Mouse (Mus musculus) erythroblast, adult 5-6 weeks (primary cell): Measurements from ENCODE around the gene Ccdc24. TPM values are rescaled to one million over a fixed set of nuclear protein-coding genes. Genes with fewer than 3 reads are reported as not detected.

Source experiments
- ATAC-seq: replicated peaks from 2 replicates; pipeline ENCODE4 v1.8.0; 2016; ENCODE audit warnings: moderate number of reproducible peaks, mild to moderate bottlenecking, moderate TSS enrichment, inconsistent platforms; ENCODE audit not compliant: poor library complexity, low FRiP score, severe bottlenecking
- total RNA-seq, 2 experiments: library from RNA; stranded (forward) in 1 of 2; stranded (reverse) in 1 of 2; fragments of 150-400 nt in 1 of 2; fragments of 200-764, 138-1000 nt in 1 of 2; gene quantifications; 2 replicates each; pipeline versions ENCODE4 v1.2.3 to v1.2.4; 2015 to 2017; ENCODE audit warnings: low replicate concordance in 2 of 2

Gene Ccdc24
- total RNA-seq, 2 experiments from 2014 or later: 0.43 TPM; not detected in 1

DNA sequence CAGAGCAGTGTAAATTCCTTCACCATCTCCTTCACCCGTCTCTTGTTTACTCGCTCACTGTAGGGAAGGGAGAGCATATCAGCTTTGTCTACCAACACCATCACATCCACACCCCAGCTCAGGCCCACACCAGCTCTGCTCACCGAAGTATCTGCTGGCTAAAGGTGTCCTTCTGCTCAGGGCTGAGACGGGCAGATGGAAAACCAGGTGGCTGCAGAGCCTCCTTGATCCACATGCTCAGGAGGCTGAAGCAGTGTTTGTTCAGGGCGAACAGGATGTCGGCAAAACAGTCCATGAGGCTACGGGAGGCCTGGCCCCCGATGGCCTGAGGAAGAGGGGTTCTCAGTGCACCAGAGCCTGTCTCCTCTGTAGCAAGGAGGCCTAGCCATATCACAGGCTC, 22.2 kb upstream of the Ccdc24 start:
- ATAC-seq: no peak

DNA sequence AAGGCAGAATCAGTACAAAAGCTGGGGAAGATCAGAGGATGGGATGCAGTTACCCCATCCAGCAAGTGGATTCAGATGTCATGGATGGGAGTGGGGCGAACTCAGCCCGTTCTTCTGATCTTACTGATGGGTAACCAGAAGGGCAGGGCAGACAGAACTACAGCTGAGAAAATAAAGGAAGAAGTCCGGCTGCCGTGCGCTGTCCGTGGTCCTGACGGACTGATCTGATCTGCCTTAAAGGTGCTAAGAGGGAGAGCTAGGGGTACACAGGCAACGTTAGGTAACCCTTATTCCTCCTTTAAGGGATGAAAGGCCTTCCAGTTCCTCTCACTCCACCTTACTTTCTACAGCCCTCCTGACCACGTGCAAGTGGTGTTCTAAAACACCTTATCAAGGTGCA, 21.0 kb upstream of the Ccdc24 start:
- ATAC-seq: no peak

GRCm38 (mm10) chr4:117891738-117892161, 19.4 kb upstream of the Ccdc24 start, which contains the start of gene Dph2:
Dph2 (minus strand) TSS chr4:117892032.
- peak; percentile 84 for ATAC-seq

GRCm38 (mm10) chr4:117890750-117891149, 18.4 kb upstream of the Ccdc24 start:
- ATAC-seq: no peak

DNA sequence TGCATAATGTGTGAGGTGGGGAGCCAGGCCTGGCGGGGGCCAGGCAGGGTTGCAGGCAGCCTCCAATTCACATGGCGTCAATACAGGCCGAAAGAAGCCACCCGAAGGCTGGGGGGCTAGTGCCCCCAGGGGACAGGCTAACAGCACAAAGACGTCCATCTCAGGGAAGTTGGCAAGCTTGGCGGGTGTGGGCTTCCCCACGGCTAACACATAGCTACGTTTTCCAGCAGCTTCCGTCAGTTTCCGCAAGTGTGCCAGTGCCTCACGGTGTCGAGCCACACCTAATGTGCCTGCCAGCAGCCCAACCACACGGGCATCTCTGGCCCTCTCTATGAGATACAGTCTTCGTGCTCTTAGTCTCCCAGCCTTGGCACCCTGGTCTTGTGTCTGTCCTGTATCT, 17.7 kb upstream of the Ccdc24 start:
- ATAC-seq: no peak

DNA sequence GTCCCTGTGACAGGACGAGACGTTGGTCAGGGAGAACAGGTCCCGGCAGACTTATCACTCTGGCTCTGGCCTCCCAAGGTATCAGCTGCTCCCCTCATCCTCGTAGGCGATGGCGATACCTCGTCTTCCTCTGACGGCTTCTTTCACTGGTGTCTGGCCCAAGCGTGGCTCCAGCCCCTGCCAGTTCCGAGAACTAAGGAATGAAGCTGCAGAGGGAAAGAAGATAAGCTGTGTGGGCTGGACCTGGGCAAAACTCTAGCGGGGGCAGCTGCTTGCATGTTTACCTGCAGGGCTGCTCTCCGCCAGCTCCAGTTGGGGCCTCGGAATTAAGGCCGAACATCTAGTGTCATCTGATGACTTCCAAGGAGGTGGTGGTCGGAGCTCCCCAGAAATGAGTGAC, 17.1 kb upstream of the Ccdc24 start:
- ATAC-seq: no peak

DNA sequence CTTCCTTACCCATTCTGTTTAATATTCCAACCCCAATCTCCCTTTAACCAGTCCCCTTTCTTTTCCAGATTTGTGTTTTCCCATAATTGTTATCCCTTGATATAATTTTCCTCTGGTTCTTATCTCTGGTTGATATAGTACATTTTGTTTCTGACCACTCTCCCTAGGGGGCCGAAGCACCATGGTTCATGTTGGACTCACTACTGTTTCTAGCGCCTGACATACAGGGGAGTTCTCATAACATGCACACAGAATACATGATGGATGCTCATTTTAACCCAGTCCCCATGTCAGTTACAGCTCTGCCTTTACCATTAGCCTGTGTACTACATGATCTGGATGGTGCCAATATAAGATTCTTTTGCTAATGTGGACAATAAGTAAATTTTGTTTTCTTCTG, 15.6 kb upstream of the Ccdc24 start:
- no peak for ATAC-seq

DNA sequence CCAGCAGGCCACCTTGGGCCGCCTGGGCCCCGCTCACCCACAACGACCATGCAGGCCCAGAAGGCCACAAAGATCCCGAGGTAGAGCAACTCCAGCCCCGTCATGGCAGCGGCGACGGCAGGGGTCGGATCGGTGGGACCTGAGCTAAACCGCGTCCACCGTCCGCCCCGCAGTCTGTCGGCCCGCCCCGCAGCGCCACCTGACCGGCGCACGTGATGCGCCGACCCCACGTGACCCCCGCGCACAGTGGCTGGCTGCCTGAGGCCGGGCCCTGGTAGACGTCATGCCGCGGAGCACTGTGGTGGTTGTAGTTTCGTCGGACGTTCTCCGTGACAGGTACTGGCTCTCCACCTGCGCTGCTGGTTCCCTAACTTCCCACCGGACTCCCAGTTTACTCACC, 14.8 kb upstream of the Ccdc24 start, which contains the start of gene Atp6v0b:
Gene Atp6v0b (minus strand): TSS at position 201 of the 400 bp plus-strand sequence.
- peak; percentile 85 for ATAC-seq

- ATAC-seq: peak; percentile 43
Measured at GRCm38 (mm10) chr4:117886644-117887043, 14.3 kb upstream of the Ccdc24 start.

- ATAC-seq: no peak
Measured at GRCm38 (mm10) chr4:117885994-117886393, 13.6 kb upstream of the Ccdc24 start.

- no peak for ATAC-seq
Measured at GRCm38 (mm10) chr4:117885093-117885492, 12.7 kb upstream of the Ccdc24 start.

GRCm38 (mm10) chr4:117884146-117884545, 11.8 kb upstream of the Ccdc24 start:
- no peak for ATAC-seq

GRCm38 (mm10) chr4:117882701-117883691, 10.6 kb upstream of the Ccdc24 start, which contains the start of gene B4galt2:
B4galt2 (minus strand) TSS chr4:117883487.
- ATAC-seq: no peak

DNA sequence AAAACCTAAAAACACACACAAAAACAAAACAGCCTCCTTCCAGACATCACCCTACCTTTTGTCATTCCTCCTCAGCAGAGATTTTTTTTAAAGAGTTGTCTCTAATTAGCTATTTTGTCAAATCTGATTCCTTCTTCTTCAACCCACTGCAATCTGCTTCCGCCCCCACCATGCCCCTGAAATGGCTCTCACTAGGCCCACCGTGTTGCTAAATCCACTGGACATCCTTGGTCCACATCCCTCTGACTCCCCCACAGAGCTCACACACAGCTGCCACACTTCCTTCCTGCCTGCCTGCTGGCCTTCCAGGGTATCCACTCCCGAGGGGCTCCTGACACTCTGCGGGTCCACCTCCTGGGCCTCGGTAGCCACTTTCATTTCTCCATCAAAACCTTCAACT, 6.3 kb upstream of the Ccdc24 start:
- no peak for ATAC-seq

GRCm38 (mm10) chr4:117878301-117878700, 5.9 kb upstream of the Ccdc24 start:
- no peak for ATAC-seq

DNA sequence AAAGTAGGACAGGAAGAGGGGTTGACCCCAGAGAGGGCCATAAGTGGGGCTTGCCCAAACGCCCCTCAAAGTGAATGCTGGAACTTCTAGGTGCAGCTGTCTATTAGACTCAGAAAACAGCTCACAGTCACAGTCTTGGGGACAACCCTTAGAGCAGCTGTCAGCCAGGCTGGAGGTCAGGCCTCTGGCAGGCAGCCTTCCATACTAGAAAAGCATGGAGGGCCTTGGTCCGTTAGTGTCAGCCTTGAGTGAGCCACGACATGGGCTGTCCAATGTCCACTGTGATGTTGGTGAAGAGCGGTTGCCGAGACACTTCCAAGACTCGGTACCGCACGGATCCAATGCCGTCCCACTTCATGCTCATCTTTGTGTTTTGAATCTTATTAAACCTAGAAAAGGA, 1.3 kb upstream of the Ccdc24 start:
- ATAC-seq: no peak

DNA sequence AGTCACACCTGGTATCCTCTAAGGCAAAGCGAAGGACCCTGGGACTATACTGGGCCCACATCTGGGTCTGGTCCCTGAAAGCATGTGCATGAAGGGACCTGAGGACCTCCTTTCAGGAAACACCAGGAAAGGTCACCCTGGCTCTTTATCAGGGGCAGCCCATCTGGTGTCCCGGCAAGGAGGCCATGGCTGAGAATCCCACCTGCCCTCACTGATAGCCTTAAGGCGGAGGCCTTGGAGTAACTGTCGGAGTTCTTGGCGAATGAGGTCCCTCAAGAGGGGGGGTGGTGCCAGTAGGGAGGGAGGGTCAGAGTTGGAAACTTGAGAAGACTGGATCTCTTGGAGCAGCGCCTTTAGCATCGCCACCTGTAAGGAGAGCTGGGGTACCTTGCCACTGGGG, 570 bp downstream of the Ccdc24 start:
- no peak for ATAC-seq

DNA sequence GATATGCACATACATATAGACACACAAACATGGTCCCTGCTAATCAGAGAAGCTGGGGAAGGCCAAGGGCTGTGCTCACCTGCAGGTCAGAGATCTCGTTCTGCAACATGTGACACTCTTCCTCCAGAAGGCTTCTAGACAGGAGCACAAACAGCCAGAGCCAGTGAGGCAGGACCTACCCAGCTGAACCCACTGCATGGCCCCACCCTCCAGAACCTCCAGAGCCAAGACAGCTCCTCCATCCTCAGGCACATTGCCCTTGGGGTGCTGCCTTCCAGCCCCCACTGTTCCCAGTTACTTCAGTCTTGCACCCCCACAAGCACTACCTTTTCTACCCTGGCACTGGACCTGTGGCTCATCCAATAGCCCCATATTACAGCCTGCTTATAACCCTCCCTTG, 1.9 kb downstream of the Ccdc24 start:
- ATAC-seq: peak; percentile 26

GRCm38 (mm10) chr4:117869317-117869716, 3.0 kb downstream of the Ccdc24 start:
- 0 out of 2 replicates have a peak, but pooled peaks have one; percentile 2 for ATAC-seq

GRCm38 (mm10) chr4:117867823-117868222, 4.5 kb downstream of the Ccdc24 start:
- ATAC-seq: 0 out of 2 replicates have a peak, but pooled peaks have one; percentile 27

- no peak for ATAC-seq
Measured at GRCm38 (mm10) chr4:117867000-117867399, 5.4 kb downstream of the Ccdc24 start.
